Mouse (Mus musculus) embryo, embryonic 10 days (tissue): Measurements from ENCODE around the gene Elovl6.

Source experiments
- DNase-seq: peaks from one replicate; pipeline ENCODE4 v3.0.0-alpha.2; 2015; ENCODE audit warnings: low spot score

Gene Elovl6

DNA sequence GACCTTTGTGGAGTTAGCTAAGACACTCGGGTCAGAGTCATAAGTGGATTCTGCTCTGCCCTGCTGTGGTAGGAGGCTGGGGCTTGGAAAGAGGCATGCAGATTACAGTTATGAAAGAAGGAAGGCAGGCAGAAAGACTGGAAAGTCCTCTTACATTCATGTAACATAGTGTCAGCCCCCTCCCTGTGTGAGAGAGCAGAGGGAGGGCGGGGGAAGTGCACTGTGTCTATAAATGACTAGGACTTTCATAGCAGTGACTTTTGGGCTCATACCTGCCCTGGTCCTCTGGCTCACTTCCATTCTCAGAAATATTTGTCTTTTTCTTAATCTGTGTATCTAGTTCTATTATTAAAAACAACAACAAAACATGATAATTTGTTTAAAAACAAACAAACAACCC is 33.9 kb downstream of the Elovl6 start:
- DNase-seq, result no peak

DNA sequence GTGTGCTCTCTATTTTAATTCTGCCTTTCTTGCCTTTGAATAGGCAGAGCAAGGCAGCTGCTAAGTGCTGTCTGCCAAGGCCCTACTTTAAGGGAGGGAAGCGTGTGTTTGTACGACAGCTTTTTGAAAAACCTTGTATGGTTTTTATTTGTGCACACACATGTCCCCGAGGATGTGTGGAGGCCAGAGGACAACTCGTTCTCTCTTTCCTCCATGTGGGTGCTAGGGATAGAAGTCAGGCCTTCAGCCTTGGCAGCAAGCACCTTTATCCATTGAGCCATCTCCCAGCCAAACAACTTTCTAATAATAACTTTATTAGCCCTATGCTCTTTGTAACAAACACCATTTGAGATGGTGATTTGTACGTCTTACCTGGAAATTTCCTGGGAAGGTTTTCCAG is 34.7 kb downstream of the Elovl6 start:
- no peak for DNase-seq

DNA sequence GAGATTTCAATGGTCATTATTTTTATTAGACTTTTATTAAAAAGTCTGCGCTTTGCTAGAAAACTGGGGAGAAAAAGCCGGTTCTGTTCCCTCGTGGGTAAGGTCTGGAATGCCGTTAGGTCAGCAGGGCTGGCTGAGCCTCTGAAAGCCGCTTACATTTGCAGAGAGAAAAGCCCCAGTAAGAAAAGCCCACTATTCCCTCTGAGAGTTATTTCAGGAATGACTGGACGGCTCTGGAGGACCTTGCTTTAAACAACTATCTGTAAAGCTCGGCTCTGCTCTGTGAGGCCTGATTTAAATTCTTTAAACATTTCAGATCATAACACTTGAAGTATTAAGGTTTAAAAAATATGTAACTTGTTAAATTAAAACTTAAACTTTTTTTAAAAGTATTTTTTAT is 36.4 kb downstream of the Elovl6 start:
- no peak for DNase-seq

DNA sequence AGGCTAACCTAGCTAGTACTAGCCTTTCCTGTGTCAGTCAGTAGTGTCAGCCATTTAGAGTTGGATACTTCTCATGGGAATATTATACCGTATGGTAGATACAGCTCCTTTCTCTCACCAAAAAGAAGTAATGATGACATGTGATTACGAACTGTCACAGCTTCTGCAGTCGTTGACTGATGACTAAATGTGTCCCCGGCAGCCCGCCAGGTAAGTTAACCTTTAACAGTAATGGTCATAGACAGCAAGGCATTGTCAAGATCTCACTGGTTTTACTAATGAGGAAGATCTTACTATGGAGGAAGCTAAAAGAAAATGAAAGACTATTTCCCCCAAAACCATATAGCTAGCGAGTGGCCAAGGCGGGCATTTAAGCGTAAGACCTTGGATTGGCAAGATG is 38.8 kb downstream of the Elovl6 start:
- no peak for DNase-seq

DNA sequence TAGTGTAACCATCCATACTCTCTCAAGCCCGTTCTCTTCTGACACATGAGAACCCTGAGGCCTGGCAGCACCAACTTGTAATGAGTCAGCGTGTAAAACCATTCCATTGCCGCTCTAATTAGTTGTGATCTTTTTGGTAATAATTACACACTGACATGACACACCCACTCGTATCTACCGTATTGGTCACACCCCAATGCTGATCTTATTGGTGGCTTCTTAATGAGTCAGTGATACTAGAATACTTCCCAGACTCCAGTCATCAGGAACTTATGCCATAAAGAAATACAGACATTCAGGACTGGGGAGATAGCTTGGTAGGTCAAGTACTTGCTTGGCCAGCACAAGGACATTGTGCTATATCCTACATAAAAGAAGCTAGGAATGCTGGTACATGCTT is 39.5 kb downstream of the Elovl6 start:
- DNase-seq, result no peak

DNA sequence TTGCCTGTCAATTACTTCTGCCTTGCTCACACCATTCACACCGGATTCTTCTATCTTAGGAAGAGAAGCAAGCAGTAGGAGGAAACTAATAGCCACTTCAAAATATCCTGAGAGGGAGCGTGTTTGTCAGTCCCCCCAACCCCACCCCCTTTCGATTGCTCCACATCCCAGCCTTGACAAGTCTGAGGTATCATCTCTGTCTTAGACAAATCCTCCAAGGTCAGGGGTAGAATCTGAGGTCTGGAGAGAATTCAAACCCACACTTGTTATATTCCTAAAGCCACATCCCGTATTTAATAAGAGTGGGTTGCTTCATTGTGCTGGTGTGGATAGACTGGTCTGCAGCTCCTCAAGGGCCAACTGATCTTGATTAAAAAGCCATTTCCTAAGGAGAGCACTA is 40.8 kb downstream of the Elovl6 start:
- no peak for DNase-seq

DNA sequence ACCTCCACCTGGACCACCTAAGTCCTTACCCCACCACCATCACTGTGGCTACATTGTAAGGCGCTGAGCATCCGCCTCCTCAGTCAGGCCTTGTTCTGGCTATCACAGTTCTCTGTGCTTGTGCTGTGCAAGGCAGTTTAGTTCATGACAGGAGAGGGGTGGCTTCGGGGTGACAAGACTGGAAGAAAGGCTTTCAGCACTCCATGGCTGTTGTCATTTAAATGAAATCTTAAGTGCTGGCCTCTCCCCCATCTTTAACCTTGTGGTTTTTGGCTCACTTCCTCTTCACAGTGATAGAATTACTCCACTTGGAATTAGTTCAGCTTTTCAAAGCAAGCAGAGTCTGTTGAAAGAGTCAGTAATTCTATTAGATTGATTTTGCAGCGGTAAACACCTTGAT is 41.5 kb downstream of the Elovl6 start:
- DNase-seq, result no peak

DNA sequence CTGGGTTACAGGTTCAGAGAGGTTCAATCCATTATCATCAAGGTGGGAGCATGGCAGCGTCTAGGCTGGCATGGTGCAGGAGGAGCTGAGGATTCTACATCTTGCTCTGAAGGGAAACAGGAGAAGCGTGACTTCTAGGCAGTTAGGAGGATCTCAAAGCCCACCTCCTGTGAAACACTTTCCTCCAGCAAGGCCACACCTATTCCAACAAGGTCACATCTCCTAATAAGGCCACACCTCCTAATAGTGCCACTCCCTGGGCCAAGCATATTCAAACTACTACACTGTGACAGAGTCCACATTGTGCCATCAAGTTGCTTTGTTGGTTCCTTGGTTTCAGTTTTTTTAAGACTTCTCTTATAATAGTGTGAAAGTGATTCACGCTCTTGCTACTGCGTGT is 42.9 kb downstream of the Elovl6 start:
- no peak for DNase-seq

DNA sequence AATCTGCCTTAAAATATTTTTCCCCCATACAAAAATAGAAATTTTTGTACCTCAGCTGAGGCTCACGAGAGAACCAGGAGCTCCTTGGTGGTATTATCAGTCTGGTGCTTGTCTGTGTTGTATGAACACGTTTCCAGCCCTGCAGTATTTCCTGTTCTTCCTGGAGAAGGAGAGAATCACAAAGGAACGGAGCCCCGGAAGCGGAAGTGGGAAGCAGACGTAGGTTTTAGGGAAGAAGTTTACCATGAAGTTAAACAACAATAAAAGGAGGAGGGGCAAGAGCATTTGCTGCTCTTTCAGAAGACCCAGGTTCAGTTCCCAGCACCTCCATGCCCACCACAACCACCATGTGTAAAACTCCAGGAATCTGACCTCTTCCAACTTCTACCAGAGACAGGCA is 44.4 kb downstream of the Elovl6 start:
- no peak for DNase-seq

DNA sequence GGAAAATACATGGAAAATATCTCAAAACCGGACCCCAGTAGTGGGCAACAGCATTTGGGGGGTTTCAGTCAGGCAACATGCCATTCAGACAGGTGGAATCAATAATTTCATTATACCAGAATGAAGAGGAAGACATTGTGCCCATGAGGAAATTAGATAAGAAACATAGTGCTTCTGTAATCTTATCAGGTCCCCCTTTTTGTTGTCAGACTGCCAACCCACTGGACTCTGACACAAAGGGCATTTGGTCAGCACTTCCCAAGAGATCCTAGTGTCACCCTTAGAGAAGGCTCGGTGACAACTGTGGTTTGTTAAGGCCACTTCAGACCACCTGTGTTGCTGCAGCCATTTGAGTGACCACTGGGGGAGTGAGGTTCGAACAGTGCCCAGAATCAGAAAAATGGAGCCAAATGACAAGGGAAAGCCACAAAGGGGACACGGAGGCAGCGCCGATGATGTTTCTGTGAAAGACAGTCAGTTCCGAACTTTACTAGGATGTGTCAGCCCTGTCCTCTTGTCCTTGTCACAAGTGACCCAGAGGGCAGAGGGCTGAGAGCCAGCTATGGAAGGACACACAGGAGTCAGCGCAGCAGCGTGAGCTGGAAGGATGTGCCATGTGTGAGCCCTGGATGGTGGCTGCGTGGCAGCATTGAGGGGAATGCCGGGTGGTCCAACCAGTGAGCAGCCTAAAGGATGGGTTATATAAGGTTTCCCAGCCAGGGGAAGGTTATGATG is 46.8 kb downstream of the Elovl6 start:
- DNase-seq, result no peak

DNA sequence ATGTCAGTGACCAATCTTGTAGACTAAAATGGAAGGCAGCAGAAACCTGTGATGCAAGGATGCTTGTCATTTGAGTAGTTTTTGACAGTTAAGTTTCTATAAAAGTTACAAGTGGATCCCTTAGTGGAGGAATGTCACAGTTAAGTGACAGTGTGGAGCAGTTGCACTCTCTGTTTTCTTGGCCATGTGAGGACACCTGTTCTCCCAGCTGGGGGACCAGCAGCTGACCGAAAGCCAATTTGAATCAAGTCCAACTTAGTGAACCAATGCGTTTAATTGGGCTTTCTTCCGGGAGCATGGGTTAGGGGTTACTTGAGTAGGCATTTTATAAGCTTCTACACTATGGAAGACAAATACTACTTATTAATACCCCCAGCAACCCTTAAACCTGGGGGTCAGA is 48.9 kb downstream of the Elovl6 start:
- no peak for DNase-seq

DNA sequence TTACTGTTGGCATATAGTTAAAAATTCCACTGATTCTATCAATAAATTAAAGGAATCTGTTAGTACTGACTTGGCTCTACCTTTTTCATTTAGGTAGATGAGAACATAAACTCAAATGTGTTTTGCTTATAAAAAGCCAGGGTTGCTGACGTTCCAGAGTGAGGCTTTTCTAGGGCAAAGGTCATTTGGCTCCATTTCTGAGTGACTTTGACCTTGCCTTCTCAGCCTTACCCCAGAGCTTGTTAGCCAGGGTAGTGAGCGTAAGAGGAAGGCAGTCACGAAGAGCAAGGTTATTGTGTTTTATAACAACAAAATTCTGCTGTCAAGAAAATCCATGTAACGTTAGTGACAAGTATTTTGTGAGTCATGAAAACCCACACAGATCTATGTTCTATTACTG is 50.3 kb downstream of the Elovl6 start:
- no peak for DNase-seq

DNA sequence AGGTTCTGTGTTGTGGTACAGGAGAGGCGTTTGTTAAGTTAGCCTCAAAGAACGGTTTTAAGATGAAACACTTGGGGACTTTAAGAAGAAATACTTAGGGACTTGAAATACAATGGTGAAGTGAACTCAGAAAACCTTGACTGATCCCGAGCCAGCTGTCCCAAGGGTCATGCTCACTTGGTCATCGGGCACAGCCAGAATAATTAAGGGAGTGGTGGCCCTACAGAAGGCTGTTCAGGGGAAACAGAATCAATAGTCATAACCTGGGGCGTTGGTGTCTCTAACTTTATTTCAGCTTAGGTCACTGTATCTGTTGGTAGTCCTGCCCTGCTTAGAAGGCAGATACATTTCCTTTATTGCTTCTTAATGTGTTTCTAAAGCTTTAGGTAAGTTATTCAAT is 51.1 kb downstream of the Elovl6 start:
- DNase-seq, result no peak

DNA sequence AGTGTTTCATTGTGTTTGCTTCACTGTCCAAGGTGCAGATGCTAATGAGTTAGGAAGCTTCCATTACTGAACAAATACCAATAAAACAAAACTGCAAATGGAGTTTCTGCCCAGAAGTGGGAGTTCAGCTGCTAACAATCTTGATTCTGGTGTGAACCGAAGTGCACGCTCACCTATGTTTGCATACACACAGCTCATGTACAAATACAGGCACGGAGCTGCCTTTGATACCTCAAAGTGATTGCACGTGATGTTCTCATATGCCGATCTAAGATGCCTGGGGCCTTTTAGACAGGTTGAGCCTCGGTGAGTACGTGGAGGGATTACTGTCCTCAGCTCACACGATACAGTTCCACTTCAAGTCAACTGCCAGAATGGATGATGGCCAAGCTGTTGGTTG is 55.8 kb downstream of the Elovl6 start:
- DNase-seq, result no peak

DNA sequence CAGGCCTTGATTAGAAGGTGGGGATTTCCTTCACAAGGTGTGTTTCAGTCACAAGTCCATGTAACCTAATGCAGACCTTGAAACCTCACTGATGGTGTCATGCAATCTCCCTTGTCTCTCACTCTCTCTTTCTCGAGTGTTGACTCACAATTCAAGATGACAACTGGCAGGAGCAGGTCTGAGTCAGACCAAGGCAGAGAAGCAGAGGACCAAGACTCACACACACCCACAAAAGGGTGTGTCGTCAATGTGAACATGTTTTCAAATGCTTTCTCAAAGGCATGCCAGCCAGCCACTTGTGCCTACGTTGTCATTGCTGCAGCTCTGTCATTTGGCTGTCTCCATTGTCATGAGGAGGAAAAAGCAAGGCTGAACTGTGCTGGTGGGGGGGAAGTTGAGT is 56.6 kb downstream of the Elovl6 start:
- no peak for DNase-seq

DNA sequence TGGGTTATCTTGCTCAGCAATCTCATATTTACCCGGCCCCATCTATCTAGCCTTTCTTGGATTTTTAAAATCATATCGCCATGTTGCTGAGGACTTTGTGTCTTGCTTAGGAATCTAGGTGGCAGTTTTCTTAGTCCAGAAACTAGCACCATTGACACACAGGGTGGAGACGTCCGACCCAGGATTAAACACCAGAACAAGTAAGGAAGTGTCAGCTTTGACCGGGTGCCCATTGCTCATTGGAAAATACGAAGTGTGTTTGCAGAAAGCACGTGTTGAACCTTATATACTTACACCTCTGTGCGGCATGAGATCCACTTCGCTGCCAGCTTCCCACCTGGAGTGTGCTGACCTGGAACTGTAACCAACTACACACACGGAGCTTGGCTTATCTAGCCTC is 57.5 kb downstream of the Elovl6 start:
- DNase-seq, result no peak

DNA sequence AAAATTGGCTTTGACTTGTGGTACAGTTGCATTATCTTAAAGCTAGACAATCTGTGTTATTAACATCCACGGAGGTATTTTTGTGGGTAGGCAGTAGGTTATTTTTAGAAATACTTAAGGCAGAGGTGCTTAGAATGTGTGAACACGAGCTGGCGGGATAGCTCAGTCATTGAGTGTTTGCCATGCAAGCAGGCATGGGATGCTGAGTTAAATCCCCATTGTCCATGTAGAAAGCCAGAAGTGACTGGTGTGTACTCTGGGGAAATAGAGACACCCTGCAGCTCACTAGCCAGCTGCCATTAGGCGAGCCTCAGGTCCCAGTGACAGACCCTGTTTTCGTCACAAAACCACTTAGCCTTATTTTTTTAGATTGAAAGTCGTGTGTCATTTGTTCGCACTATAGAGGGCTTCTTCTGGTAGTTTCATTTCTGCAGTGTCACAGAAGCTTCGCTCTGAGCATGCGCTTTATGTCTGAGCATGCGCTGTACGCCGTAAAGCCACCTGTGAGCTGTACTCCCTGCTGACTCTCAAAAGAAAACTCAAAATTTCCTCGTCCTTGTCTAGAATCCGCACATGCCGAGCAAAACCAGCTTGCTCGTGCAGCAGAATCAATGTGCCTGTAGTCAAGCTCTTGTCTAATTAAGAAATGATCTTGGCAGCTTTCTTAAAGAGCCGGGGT is 58.5 kb downstream of the Elovl6 start:
- no peak for DNase-seq

DNA sequence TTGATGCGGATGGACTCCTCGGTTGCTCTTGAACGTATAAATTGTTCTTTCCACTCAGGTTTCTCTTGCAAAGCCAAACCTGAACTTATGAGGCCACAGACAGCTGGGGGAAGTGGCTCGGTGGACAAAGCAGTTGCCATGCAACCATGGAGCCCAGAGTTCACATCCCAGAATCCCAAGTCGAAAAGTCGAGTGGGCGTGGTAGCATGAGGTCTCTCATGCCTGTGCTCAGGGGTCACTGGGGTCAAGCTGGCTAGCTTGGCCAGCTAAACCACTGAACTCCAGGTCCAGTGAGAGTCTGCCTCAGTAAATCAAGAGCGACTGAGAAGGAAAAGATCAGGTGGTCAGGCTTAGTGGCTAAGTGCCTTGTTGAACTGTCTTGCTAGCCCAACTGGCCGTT is 59.1 kb downstream of the Elovl6 start:
- peak; percentile 32 for DNase-seq

DNA sequence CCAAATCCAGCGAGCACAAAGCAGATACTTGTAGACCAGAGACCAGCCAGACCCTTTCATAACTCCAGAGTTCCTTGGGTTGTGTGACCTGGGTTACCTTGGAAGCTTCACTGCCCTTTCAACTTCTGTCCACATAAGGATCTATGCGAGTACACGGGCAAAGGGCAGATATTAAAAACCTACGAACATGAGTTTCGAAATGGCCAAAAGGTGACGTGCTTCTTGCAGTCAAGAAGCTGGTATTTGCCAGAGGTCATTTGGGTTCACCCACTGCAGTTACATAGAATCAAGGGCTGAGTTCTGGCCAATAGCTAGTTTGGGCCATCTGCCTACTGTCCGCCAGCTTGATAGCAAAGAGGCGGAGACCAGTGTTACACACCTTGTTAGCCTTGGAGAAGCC is 59.6 kb downstream of the Elovl6 start:
- DNase-seq, result no peak

DNA sequence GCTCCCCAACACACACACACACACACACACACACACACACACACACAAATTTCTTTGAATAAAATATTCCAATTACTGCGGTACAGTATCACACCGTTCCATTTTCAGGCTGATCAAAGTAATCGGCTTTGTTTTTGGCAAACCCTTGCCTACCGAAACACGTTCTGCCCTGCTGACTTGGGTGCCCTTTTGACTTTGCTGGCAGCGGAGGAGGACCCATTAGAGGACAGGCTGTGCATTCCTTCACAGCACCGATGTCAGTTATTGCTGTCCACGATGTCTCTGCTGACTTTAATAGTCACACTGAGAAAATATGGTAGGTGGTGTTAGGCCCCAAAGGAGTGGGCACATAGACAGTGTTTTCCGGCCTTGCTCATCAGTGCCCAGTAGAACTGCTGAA is 60.8 kb downstream of the Elovl6 start:
- no peak for DNase-seq

DNA sequence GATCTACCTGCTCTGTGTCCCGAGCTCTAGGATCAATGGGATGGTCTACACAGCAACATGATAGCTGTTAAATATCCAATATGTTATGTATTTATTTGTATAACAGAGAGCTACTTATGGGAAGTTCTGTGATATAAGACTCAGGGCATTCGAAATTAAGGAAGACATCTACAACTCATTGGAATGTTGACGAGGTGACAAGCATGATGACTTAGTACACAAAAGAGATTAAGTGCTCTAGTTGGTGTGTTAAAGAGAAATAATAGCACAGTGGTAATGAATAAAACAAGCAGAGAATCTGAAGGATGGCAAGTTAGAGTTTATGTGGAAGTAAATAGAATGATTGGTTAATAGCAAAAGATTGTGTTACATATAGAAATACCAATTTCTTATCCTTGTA is 61.6 kb downstream of the Elovl6 start:
- no peak for DNase-seq

DNA sequence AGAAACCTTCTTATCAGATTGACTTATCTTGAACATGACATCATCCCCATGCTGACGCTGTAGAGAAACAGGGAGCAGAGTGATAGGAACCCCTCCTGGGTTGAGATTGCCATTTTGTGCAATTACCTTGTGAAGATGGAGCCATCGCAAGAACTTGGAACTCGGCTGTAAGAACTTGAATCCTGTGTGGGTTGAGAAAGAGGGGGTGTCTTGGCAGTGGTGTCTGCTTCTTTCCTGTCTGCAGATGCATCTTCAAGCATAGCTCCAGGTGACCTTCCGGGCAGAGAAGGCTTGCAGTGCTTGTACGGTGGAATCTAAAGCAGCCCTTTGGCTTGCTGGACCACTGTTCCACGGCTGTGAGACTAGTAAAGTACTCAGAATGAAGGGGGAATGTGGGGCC is 63.9 kb downstream of the Elovl6 start:
- no peak for DNase-seq

DNA sequence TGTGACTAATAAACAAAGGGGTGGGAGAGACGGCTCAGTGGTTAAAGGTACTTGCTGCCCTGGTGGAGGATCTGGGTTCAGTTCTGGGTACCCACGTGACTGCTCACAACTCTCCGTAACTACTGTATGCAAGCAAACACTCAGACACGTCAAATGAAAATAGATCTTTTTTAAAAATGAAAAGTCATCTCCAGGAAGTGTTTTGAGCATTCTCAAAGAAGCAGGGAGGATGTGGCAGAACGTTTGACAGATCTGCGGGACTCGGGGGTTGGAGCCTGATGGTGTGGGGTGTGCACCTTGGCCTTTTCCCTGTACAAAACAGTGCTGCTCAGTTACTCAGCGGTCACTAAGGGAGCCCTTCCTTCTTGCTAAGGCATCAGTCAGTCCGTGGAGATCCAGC is 70.1 kb downstream of the Elovl6 start:
- DNase-seq, result no peak

DNA sequence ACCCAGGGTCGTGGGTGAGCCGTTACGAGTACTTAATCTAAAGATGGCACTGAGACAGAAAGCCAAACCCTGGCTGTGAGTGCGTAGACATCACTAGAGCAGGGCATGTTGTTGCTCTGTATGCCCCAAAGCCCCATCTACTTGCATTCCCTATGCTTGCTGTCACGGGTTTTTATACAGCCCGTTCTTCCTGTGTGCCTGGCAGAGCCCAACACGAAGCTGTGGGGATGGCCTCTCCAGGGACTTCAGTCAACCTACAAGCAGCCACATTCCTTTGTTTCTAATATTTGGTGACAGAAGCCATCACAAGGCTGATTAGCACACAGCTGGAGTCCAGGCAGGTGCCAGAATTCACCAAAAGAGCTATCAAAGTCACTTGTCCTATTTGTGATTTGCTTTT is 73.3 kb downstream of the Elovl6 start:
- no peak for DNase-seq
